Mouse (Mus musculus) fibroblast of lung, adult 2 months (primary cell): ENCODE results near the gene Iffo1.

ENCODE experiments used
- DNase-seq: peaks from one replicate; pipeline ENCODE4 v3.0.0-alpha.2; 2011; ENCODE audit warnings: low read depth

Gene Iffo1

GRCm38 (mm10) chr6:125142436-125142835 is 2.6 kb upstream of the Iffo1 start:
- DNase-seq: no peak

- DNase-seq: no peak
Measured at GRCm38 (mm10) chr6:125143128-125143527, 1.9 kb upstream of the Iffo1 start.

GRCm38 (mm10) chr6:125143904-125144303 is 1.1 kb upstream of the Iffo1 start:
- DNase-seq: no peak

- DNase-seq: no peak
Measured at GRCm38 (mm10) chr6:125145479-125145951, 474 bp downstream of the Iffo1 start.

GRCm38 (mm10) chr6:125146148-125146547 is 1.1 kb downstream of the Iffo1 start:
- no peak for DNase-seq

GRCm38 (mm10) chr6:125146797-125147196 is 1.8 kb downstream of the Iffo1 start:
- no peak for DNase-seq

GRCm38 (mm10) chr6:125147329-125147728 is 2.3 kb downstream of the Iffo1 start:
- no peak for DNase-seq

GRCm38 (mm10) chr6:125148251-125148925 is 3.3 kb downstream of the Iffo1 start:
- DNase-seq: no peak

- DNase-seq: peak; percentile 82
Measured at GRCm38 (mm10) chr6:125148926-125149568, 4.0 kb downstream of the Iffo1 start.

- DNase-seq: no peak
Measured at GRCm38 (mm10) chr6:125149569-125149950, 4.5 kb downstream of the Iffo1 start.

- no peak for DNase-seq
Measured at GRCm38 (mm10) chr6:125152212-125153017, 7.4 kb downstream of the Iffo1 start.

GRCm38 (mm10) chr6:125153018-125153389 is 8.0 kb downstream of the Iffo1 start:
- DNase-seq: no peak

- no peak for DNase-seq
Measured at GRCm38 (mm10) chr6:125153682-125154081, 8.6 kb downstream of the Iffo1 start.

- DNase-seq: no peak
Measured at GRCm38 (mm10) chr6:125154550-125154949, 9.5 kb downstream of the Iffo1 start.

GRCm38 (mm10) chr6:125155262-125155661 is 10.2 kb downstream of the Iffo1 start:
- DNase-seq: no peak

GRCm38 (mm10) chr6:125156491-125156890 is 11.4 kb downstream of the Iffo1 start:
- no peak for DNase-seq

GRCm38 (mm10) chr6:125156903-125157614 is 12.0 kb downstream of the Iffo1 start:
- no peak for DNase-seq

- no peak for DNase-seq
Measured at GRCm38 (mm10) chr6:125158944-125159492, 14.0 kb downstream of the Iffo1 start.

- DNase-seq: no peak
Measured at GRCm38 (mm10) chr6:125159773-125160557, 14.9 kb downstream of the Iffo1 start.

GRCm38 (mm10) chr6:125160558-125160853 is 15.5 kb downstream of the Iffo1 start:
- DNase-seq: no peak
